Mouse (Mus musculus) skeletal muscle tissue, adult 2 months (tissue): ENCODE measurements around the gene Slc22a12.
A peak's percentile ranks its signal among the peaks of the same experiment; 100 is the strongest.

ENCODE experiments used
- DNase-seq: peaks from one replicate; pipeline ENCODE4 v3.0.0-alpha.2; 2012; ENCODE audit warnings: low read depth, low spot score

Gene Slc22a12

DNA sequence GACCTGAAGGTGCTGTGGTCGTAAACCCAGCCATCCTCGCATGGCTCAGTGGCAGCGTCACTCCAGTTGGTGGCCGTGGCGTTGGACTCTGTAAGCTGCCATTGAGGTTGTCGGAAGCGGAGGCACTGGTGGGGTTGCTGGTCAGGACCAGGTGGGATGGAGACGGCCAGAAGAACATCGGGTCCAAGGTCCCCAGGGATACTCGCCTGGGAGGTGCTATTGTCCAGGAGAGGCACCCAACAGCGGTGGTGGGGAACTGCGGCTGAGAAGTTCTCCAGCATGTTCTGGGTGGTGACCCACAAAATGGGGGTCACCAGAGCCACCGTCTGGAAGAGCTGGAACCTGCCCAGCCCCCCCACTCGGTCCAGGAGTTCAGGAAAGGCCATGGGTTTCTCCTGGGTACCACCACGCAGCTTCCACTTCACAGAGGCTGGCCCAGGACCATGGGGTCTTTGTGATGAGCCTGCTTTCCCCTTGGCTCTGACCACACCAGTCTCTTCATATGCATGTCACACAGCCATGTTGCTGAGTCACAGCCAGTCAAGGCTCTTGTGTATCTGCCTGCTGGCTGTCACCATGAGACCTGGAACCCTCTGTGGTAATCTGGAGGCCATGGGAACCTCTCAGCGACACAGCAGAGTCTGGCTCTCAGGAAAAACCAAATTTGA lies at the start of gene Slc22a12:
Slc22a12 (minus strand) TSS at position 666 of the 668 bp plus-strand sequence.
- DNase-seq: no peak

DNA sequence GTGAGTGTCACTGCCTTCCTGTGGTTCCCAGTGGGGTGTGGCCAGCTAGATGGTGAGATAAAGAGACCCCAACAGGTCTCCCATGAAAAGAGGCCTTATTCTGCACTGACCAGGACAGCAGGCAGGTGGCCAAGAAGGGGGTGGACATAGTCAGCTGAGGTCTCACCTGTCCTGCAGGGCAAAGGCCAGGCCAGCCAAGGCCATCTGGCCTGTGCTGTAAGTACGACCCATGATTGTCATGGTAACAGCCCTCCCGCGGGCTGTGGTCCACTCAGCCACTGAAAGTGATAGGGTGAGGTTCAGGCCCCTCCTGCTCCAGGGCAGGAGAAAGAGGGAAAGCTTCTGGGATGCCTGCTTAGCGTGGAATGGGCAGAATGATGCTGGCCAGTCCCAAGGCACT lies 29.2 kb upstream of the Slc22a12 start:
- DNase-seq: no peak

DNA sequence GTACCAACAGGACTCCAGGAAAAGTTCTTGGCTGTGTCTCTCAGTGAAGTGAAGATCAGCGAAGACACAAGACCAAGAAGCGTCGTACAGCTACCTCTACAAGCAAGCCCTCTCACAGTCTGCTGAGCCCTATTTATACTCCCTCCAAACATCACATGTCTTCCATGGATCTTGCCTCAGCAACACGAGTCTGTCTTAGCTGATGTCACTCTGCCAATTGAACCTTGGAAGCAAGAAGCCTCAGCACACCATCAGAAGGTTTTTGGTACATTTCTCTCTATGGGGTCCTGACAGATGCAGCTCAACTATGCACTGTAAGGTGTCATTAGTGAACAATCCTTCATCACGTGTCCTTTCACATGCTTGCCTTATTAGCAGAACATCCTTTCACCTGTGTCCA lies 28.6 kb upstream of the Slc22a12 start:
- DNase-seq: no peak

DNA sequence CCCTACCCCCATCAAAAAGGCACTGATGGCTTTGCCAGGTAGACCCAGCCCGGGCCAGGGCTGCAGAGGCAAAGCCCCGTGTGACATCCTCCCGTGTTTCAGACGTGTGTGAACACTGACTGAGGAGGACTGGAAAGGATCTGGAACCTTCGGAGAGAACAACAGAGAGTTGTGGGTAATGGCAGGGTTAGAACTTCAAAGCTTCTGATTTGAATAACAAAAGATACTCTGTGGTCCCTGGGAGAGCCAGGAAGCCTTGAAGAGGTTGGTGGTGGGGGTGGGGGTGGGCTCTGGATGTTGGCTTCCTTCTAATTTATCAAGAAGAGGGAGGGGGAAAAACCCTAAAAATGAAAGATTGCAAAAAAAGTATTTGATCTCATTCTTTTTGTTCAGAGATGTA lies 26.7 kb upstream of the Slc22a12 start:
- DNase-seq: no peak

DNA sequence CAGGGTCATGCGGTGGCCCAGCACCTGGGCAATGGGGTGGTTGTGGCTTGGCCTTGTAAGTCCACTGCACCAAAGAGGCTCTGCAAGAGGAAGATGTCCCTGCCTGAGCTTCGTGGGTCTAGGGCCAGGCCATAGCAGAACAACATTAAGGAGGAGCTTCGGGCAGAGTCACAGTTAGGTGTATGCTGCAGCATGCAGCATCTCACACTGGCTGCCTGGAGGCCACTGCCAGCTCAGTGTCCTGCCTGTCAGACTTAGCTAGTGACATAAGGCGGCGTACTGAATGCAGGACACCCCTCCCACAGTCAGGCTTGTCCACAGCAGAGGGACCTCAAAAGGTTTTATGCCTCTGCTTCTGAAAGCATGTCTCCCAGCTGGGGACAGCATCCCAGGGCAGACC lies 26.2 kb upstream of the Slc22a12 start:
- no peak for DNase-seq

DNA sequence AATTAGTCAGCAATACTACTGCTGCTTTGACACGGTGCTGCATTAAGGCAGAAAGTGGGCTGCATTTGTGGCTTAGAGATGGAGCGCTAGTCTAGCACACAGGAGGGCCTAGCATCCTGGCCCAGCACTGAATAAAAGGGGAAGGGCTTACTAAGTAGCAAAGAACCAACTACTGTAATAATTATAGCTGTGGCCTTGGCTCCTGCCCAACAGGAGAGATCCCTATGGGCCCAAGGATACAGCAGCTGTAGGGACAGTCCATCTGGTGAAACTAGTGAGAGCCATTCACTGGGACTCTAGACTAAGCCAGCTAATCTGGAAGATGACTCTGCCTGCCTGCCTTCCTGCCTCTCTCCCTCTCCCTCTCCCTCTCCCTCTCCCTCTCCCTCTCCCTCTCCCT lies 23.6 kb upstream of the Slc22a12 start:
- DNase-seq: peak; percentile 23

DNA sequence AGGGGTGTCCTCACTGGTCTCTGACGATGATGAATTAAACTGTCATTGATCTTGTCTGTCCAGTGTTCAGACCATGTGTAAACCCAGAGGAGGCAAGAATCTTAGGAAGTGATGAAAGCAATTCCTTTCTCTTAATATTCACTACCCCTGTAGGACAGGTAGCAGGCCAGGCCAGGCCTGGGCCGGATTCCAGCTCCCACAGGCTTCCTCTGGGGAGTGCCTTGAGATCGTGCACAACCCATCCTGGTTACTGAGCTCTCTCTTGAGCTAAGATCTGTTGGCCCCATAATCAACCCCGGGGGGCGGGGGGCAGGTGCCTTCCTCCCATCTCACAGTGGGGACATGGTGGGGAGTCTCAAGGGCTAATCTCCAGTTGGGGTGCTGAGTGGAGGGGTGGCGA lies 22.3 kb upstream of the Slc22a12 start:
- DNase-seq: no peak

DNA sequence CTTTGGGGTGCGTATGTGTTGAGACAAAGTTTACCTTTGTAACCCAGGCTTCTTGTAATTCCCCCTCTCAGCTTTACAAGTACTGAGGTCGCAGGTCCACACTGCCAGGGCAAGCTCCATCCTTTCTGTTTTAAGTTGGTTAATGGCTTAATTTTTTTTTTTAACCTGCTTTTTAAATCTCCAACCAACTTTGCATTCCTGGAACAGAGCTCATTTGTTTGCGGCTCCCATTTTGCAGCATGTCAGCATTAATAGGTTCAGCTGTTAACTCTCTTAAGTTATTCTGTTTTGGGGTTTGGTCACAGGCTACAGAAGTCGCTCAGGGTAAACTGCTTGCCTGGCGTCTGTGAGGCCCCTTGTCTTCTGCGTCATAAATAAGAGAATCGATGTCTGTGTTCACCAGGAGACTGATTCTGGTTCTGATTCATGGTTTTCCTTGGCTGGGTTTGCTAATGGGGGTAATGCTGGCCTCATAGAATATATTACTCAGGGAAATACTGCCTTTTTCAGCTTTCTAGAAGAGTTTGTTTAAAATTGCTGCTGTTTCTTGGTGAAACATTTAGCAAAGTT lies 17.5 kb upstream of the Slc22a12 start:
- DNase-seq: no peak

DNA sequence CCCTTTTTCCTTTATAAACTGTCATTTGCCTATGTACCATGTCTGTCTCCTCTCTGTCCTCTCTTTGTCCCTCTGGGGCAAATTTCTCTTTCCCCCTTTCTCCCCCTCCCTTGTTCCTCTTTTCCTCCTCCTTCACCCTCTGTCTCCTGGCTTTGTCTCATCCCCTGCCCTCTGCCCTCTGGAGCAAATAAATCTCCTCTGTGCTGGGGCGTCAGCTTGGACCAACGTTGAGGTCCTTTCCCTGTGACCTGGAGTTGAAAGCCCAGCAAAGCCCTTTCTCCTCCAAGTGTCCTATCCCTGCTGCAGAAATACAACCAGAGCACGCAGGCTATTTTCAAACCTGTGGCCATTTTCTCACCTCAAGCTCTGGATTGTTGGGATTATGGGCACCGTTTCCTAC lies 16.7 kb upstream of the Slc22a12 start:
- DNase-seq: no peak

DNA sequence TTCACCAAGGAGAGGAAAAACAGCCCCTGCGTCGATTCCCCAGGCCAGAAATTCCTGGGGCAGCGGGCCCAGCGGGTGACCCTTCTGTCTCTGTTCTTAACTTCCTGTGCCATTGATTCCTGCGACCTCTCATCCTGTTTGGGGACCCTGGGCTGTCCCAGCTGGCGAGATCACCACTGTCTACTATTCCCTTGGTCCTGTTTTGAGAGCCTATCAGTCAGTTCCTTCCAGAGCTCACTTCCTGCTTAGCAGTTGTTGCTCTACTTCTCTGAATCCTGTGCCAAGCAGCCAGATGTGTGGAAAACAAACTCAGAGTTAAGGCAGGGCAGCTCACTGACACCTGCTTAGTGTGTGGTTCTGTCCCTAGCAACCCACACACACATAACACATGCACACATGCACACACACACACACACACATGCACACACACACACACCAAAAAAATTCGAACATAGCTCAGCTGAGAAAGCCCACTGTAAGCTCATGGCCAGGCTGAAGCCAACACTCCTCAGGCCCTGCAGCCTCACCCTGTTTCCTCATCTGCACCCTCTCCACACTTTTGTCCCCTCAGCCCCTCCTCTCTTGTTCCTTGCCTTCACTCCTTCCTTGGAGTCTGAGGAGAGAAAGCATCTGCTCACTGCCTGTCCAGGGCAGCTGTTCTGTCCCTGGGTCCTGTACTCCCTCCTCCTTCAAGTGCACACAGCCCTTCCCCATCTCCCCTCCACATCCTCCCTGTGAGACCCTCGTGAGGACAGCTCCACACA lies 11.2 kb upstream of the Slc22a12 start:
- DNase-seq: no peak

DNA sequence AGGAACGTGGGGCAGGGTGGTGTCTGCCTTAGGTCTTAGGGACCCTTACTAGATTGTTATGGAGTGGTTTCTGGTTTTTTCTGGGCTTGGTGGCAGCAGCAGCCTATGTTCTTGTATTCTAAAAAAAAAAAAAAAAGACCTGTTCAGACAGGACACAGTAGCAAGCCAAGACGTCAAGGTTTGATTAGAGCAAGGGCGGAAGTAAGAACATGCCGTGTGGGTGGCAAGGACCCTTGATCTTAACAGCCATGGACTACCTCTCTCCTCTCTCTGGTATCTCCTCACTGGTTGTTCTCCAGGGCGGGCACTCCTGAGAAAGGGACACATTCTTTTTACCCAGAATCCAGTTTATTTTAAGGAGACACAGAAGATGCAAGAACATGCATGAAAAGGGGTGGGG lies 10.3 kb upstream of the Slc22a12 start:
- no peak for DNase-seq

DNA sequence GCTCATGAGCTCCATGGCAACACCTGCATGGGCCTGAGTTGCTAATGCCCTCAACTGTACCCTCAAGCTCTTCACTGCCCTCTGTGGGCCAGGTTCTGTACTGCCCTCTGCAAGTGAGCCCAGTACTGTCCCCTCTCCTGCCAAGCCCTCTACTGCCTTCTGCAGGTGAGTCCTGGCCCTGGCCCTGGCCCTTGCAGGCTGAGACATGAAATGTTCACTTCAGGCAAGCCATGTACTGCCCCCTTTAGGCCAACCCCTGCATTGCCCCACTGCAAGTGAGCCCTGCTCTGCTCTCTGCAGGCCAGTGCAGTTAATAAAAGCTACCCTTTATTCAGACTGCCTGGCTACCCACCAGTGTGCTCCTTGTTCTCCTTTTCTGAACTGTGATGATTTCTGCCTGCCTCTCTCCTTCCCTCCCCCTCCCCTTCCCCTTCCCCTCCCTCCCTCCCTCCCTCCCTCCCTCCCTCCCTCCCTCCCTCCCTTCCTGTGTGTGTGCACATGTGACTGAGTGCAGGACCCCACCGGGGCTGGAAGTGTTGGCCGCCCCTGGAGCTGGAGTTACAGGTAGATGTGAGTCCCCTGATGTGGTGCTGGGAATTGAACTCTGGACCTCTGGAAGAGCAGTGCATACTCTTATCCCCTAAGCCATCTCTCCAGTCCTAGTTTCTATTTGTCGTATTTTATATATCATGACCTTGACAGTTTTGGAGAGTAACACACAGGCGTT lies 9.6 kb upstream of the Slc22a12 start:
- peak; percentile 40 for DNase-seq

DNA sequence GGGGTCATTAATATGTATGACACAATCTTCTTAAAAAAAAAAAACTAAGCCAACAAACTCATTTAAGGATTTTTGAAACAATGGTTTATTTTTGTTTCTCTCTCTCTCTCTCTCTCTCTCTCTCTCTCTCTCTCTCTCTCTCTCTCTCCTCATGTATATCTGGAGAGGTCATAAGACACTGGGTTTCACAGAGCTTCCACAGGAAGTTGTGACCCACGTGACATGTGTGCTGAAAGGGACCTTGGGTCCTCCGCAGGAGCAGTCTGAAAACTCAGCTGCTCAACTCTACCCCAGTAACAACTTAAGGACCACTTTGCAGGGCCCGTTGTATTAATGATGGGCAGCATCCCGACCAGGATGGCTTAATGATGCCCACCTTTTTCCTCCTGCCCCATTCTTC lies 8.4 kb upstream of the Slc22a12 start:
- DNase-seq: no peak

DNA sequence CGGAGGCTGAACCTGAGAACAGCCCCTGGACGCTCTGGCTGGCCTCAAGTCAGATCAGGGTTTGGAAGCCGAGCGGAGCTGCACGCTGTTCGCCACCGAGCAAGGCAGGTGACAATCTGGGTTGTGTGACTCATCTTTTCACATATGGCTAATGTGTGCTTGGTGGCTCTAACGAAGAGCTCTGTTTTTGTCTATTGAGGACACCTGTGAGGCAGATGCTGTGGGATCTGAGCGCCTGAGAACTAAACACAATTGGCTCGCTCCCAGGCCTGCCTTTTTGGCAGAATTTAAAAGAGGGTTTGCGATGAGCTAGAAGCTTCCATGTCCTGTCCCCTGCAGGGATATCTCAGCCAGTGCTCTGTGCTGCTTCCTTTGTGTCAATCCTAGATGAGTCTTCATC lies 6.7 kb upstream of the Slc22a12 start:
- DNase-seq: no peak

DNA sequence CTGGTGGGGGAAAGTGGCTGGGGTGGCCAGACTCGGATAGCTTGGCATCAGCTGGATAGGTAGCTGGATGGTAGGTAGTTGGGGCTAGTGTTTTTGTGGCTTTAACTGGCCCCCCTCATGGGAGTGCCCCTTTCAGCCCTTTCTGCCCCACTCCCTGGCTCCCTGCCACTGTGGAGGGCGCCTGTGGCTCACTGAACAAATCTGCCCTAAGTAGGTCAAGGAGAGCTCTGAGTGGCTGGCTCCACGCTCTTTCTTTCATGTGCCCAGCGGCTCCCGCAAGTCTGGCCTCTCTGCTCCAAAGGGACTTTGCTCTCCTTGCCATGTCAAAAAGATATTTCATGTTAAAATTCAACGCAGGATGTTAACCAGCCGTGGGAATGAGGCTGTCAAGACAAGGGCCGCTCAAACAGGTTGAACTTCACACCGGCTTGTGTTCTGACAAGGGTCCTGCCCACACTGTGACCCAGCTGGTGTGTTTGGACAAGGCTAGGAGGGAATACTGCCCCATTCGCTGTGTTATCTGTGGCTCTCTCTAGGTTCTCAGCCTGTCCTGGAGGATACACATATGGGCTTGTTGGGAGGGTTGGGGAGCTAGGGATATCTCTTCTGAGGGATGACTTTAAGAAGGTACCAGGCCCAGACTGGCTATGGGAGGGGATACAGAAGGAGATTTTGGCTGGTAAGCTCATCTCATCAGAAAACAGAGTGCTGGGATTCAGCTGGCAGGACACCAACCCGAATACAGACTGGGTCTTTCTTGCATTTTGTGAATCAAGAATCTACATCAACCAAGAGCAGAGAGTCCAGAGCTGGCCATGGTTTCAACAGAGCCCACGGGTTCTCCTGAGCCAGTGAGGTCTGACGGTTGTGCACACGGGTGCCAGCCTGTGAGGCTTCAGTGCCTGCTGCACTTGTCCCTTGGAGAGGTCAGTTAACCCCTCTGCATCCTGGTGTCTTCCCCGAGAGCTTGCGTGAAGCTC lies 5.9 kb upstream of the Slc22a12 start:
- DNase-seq: no peak

DNA sequence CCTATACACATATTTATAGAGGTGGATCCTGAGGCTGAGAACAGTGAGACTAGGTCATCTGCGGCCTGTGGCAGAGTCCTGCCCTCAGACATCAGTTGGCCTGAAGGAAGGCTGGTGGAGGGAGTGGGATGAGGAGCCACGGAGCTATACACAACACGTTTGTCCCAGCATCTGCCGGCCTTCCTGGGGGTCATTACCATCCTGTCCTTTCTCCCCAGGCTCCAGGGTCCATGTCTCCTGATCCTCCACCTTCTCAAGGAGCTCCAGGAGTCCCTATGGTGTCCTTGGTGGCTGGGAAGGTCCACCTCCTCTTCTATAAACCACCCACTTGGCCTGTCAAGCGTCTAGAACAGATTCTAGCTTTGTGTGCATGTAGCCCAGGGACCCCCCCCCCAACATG lies 5.0 kb upstream of the Slc22a12 start:
- DNase-seq: no peak

DNA sequence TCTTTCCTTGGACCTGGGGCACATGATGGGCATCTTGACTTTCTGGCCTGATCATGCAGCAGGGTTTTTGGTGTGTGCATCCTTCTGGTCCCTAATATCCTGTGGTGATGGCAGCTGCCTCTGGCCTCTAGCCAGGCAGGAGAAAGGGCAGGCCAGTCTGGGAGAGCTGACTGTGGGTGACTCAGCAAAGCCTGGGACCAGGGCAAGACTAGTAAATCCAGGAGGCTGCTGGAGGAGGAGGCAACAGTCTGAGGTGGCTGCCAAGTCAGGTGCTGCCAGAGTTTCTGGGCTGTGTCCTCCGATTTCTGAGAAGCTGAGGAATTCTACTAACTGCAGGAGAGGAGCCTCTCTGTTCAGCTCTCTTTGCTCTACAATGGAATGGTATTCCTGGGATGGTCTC lies 3.3 kb upstream of the Slc22a12 start:
- no peak for DNase-seq

DNA sequence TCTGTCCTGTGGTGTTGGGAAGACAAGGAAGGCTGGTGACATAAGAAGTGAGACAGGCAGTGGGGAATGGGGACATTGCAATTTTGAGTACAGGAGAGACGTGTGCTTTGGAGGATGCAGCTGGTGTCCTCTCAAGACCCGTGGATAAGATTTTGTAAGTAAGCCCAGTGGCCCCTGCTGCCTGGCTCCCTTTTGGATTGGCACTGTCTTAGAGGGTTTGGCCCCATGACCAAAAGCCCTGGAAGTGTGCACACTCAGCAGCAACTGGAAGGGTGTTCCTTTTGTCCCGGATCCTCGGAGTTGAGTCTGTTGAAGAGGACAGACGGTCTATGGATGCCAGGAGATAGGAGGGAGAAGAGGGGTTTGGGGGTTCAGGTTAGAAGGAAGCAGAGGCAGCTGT lies 2.6 kb upstream of the Slc22a12 start:
- DNase-seq: no peak

DNA sequence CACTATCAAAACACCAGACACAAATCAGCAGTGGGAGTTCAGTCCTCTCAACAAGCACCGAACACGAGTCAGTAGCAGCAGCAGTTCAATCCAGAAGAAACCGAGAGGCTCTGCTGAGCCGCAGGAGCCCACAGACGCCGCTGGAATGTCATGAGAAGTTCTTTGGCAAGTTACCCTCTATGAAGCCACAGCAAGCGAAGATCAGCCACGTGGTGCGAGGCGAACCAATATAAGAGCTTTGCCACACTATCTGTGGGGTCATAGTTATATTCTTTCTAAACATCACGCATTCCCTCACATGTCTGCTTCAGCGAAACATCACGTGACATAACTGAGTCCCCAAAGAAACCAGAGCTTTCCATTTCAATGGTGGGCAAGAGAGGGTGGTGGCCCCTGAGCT lies 1.9 kb upstream of the Slc22a12 start:
- DNase-seq: no peak

DNA sequence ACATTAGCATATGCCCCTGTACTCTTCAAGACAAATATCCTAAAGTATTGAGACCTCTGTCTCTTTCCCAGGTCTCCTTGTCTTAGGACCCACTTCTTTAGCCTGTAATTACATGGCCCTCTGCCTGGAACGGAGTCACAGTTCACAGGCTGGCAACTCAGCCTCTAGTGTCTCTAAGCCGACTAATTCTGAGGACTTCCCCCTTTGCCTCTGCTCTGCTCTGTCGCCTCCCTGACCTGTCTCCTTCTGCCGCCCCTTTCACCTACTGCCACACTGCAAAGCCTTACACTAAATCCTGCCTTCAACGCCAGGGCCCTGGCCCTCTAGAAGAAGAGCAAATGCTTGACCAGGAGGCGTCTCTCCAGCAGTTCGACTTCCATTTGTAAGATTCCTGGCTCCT lies 686 bp upstream of the Slc22a12 start:
- no peak for DNase-seq

DNA sequence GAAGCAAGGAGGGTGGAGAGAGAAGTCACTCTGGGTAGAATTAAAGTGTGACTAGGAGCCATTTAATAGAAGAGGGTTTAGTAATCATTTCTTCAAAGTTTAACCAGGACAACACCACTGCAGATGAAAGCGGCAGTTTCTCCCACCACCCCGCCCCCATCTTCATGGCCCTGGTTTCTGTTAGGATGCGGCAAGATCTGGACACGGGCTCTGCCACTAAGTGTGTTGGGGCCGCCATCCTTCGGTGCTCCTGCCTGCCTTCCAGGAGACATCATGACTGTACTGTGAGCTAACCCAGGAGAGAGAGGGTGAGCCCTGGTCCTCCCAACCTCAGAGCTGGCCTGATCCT lies 177 bp upstream of the Slc22a12 start:
- DNase-seq: no peak
